Mouse (Mus musculus): ENCODE measurements around the gene Nefh.

GRCm38 (mm10) chr11:4953918-4954317 lies 6.1 kb upstream of the Nefh start:
- TF ChIP-seq CTCF (IDR thresholded peaks at IDR 0.05; ENCODE audit: extremely low read depth, insufficient read depth, low read length) (no peak), POLR2A (IDR thresholded peaks at IDR 0.05; ENCODE audit: extremely low read depth, insufficient read depth, low read length) (no peak)

Measured in cortical plate, adult 2 months (tissue).